Mouse (Mus musculus) liver, embryonic 16.5 days (tissue): ENCODE data around the gene Fggy. TPM values are rescaled to one million over a fixed set of nuclear protein-coding genes. Genes with fewer than 3 reads are reported as not detected.

Experiments used
- ATAC-seq: fragments of 200-750 bp; cut with Nextera tagmentation; 2 replicates; pipeline ENCODE4 v1.8.0; 2017; ENCODE audit warnings: low read depth, mild to moderate bottlenecking, moderate number of reproducible peaks, moderate library complexity
- H3K27ac ChIP-seq: fragments of 300-500 bp; sonication (generic); 2 replicates; pipeline ENCODE4 v1.5.1; 2014; ENCODE audit warnings: mild to moderate bottlenecking, low read length
- H3K27me3 ChIP-seq: fragments of 300-500 bp; sonication (generic); 2 replicates; pipeline ENCODE4 v1.6.1; 2014; ENCODE audit warnings: low read depth, low read length, mixed read lengths; ENCODE audit not compliant: control insufficient read depth, insufficient read depth
- H3K36me3 ChIP-seq: fragments of 300-500 bp; sonication (generic); 2 replicates; pipeline ENCODE4 v1.6.1; 2014; ENCODE audit warnings: mild to moderate bottlenecking; ENCODE audit not compliant: control insufficient read depth, insufficient read depth
- H3K4me1 ChIP-seq: fragments of 300-500 bp; sonication (generic); 2 replicates; pipeline ENCODE4 v1.6.1; 2014; ENCODE audit warnings: low read depth, low read length, mixed read lengths; ENCODE audit not compliant: control insufficient read depth
- H3K4me2 ChIP-seq: fragments of 300-500 bp; sonication (generic); 2 replicates; pipeline ENCODE4 v1.6.1; 2014; ENCODE audit warnings: low read depth, low read length, mixed read lengths
- H3K4me3 ChIP-seq: fragments of 300-500 bp; sonication (generic); 2 replicates; pipeline ENCODE4 v1.5.1; 2014; ENCODE audit warnings: low read depth, mild to moderate bottlenecking, low read length
- H3K9ac ChIP-seq: fragments of 300-500 bp; sonication (generic); 2 replicates; pipeline ENCODE4 v1.6.1; 2014; ENCODE audit warnings: low read depth, low read length
- H3K9me3 ChIP-seq: fragments of 300-500 bp; sonication (generic); replicated peaks from 2 replicates; pipeline ENCODE4 v1.6.1; 2016; ENCODE audit warnings: low read length; ENCODE audit not compliant: control insufficient read depth
- WGBS: fragments of 180-500 bp; shearing (Covaris S2); extraction: QIAGEN DNeasy Blood & Tissue Kit; methylation state at CpG from one replicate; pipeline ENCODE4 v1.1.7; 2014; ENCODE audit not compliant: insufficient replicate concordance; 5-methylcytosine and 5-hydroxymethylcytosine counted together
- polyA plus RNA-seq: library from polyadenylated mRNA; unstranded; fragments of >200 nt; fragmentation: Nextera tagmentation; extraction: Ambion mirVana; gene quantifications from 2 replicates; pipeline ENCODE4 v1.2.1, GENCODE M21; 2015

Fggy gene
- polyA plus RNA-seq, 1 experiment from 2014 or later: 45.3 TPM

DNA sequence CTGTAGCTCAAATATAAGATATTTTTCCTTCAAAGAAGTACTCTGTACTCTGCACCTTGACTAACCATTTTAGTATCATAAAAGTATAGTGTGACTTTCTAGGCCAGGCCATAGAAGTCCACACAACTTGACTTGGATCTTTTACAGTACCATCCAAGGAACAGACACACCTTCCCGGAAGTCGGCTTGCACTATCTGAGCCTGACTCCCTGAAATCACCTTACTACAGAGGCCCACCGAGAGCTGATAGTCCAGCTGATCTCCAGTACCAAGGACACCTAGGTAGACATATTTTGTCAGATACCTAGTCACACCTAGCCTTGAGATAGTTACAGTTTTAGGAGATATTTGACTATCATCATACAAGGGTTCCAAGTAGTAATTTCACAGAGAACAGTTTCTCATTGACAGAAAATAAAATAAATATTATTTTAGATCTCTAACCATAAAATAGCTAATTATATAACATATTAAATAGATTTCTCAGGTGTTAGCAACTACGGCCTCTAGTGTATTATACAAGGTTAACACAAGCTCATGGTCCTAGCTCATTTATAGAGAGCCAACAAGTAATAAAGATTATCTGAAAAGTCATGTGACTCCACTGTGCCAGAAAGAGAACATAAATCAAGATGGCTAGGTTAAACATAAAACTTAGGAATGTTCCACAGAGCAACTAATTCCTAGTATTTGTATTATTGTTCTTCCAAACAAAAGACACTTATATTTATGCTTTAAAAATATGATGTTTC is 15.1 kb upstream of the Fggy start:
- Histone ChIP-seq H3K4me2 (no peak overlapping the region), H3K27me3 (no peaks in the 10 kb centered on the region), H3K9me3 (no peaks in the 10 kb centered on the region), H3K9ac (no peak overlapping the region), H3K4me1 (no peaks in the 10 kb centered on the region), H3K27ac (no peak overlapping the region), H3K36me3 (no peaks in the 10 kb centered on the region), H3K4me3 (no peak overlapping the region)
- ATAC-seq: no peak
- WGBS: 65% methylated on average over 4 of the region's 4 CpGs

DNA sequence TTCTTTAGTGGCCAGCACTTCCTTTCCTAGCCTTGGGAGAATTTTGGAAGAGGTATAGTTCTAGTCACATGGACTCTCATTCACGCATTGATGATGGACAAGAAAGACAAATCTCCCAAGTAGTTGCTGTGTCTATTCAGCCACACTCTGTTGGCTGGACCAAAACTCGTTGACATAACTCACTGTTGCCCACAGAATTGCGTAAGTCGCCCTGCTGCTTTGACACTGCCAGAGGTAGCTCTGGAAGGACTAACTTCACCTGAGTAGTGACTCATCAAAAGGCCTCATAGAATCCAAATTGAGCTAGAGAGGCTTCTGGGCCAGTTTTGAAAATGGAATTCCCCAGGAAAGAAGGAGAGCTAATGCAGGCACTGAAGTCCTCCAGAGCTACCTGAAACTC is 13.8 kb upstream of the Fggy start:
- Histone ChIP-seq H3K27me3 (no peaks in the 10 kb centered on the region), H3K9ac (no peak overlapping the region), H3K4me3 (no peak overlapping the region), H3K9me3 (no peaks in the 10 kb centered on the region), H3K36me3 (no peaks in the 10 kb centered on the region), H3K4me2 (no peak overlapping the region), H3K4me1 (no peaks in the 10 kb centered on the region), H3K27ac (no peak overlapping the region)
- no peak for ATAC-seq
- 56% methylated on average over 4 of the region's 4 CpGs for whole genome bisulfite sequencing

- Histone ChIP-seq H3K9me3 (no peaks in the 10 kb centered on the region), H3K9ac (peak overlapping the region; percentile 51), H3K27ac (no peak overlapping the region), H3K27me3 (no peaks in the 10 kb centered on the region), H3K4me3 (peak overlapping the region; percentile 51), H3K4me1 (peaks cover 2% of the 10 kb centered on the region; the same call in 1 of the 2 replicates), H3K4me2 (peak overlapping the region; percentile 69), H3K36me3 (no peaks in the 10 kb centered on the region)
- WGBS: 31% methylated on average over 16 of the region's 16 CpGs
- peak; percentile 4; the same call in 1 of the 2 replicates for ATAC-seq
These were observed 509 bp upstream of the Fggy start for GRCm38 (mm10) chr4:95556663-95557332.

DNA sequence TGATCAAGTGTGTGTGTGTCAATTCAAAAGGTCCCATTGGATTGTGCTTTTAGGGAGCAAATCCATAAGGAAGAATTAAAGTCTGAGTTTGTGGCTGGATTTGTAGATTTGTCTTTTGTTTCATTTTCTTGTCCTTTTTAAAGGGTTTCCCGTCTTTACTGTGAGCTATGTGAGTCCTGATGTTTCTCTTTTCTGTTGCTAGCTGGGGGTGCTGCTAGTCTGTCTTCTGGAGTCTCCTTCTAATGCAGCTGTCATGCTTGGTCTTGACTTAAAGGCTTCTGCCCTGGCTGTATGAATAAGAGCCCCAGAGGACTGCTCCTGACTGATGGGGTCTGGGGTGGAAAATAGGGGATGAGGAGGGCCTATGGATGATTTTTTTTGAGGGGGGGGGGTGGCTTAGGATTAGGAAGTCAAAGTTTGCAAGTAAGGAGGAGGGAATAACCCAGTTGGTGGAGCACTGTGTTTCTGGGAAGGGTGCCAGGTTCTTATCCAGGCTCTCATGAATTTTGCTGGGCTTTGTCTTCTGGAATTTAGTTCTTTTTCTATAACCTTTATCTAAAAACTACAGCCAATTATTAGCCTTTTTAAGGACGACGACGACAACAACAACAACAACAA is 1.1 kb downstream of the Fggy start:
- H3K4me3 ChIP-seq: no peak overlapping the region
- H3K9ac ChIP-seq: no peak overlapping the region
- peaks cover 2% of the 10 kb centered on the region; the same call in 1 of the 2 replicates for H3K4me1 ChIP-seq
- 71% methylated on average over 4 of the region's 4 CpGs for WGBS
- no peaks in the 10 kb centered on the region for H3K36me3 ChIP-seq
- no peak for ATAC-seq
- no peak overlapping the region for H3K27ac ChIP-seq
- no peaks in the 10 kb centered on the region for H3K27me3 ChIP-seq
- no peak overlapping the region for H3K4me2 ChIP-seq
- no peaks in the 10 kb centered on the region for H3K9me3 ChIP-seq

DNA sequence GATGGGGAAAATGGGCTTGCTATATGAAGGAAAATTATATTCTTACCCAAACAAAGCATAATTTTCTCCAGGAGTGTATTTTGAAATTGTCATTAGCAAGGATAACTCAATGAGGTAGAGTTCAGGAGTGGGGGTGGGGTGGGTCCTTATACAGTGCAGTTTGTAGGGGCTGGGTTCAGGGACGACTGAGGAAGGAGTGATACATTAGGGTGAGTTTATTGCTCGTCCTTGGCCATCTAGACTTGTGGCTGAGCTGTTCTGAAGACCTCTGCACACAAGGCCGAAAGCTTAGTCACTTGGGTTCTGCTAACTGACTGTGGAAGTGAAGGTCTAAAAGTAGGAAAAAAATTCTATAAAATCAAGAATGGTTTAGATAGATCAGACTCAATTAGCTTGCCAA is 14.3 kb downstream of the Fggy start:
- 44% methylated on average over 3 of the region's 3 CpGs for WGBS

DNA sequence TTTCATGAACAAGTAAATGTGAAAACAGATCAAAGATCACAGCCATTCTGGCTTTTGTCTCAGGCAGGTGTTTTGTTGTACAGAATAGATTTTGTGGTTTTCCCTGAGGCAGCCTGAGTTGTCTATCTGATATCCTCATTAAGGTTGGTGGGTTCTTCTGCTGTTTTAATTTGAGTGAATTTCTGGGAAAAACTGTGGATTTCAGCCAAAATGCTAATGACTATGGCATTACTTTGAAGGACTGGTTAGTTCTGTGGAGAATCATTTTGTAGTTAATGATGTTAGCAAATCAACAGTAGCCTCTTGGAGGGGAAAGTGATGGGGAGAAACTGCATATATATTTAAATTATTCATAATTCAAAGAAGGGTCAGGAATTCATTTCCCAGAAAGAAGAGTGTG is 16.4 kb downstream of the Fggy start:
- ATAC-seq: no peak
- Histone ChIP-seq H3K36me3 (no peaks in the 10 kb centered on the region), H3K4me3 (no peak overlapping the region), H3K9me3 (no peaks in the 10 kb centered on the region), H3K4me1 (no peaks in the 10 kb centered on the region), H3K27ac (no peak overlapping the region), H3K4me2 (no peak overlapping the region), H3K27me3 (no peaks in the 10 kb centered on the region), H3K9ac (no peak overlapping the region)

More for the DNA sequence above, 14.3 kb downstream of the Fggy start:
- H3K4me1 ChIP-seq: no peaks in the 10 kb centered on the region
- H3K9me3 ChIP-seq: no peaks in the 10 kb centered on the region
- H3K36me3 ChIP-seq: no peaks in the 10 kb centered on the region
- no peak overlapping the region for H3K4me2 ChIP-seq
- no peaks in the 10 kb centered on the region for H3K27me3 ChIP-seq
- no peak overlapping the region for H3K27ac ChIP-seq
- H3K4me3 ChIP-seq: no peak overlapping the region
- no peak for ATAC-seq
- H3K9ac ChIP-seq: no peak overlapping the region

- 66% methylated on average over 3 of the region's 3 CpGs for WGBS
- no peaks in the 10 kb centered on the region for H3K4me1 ChIP-seq
These were observed 18.2 kb downstream of the Fggy start for GRCm38 (mm10) chr4:95575411-95575911.

DNA sequence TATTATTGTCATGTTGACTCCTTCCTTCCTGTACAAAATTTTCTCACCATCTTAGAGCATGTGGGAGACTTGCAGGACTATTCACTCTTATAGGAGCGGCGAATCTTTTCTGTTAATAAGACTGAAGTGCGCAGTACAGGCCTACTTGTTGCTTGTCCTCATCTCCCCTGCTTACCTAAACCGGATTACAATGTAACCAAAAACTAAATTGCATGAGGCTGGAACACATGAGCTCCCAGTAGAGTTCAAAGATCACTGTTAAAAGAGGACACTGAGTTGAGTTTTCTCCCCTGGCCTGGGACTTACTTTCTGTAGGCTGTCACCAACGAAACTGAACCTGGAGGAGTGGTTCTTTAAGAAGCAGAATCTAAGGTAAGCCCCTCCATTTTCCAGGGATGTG is 21.9 kb downstream of the Fggy start:
- no peak overlapping the region for H3K9ac ChIP-seq
- no peak overlapping the region for H3K27ac ChIP-seq
- H3K4me2 ChIP-seq: 0 out of 2 replicates have a peak overlapping the region, but pooled peaks have one; percentile 29
- peak; percentile 79 for ATAC-seq
- no peaks in the 10 kb centered on the region for H3K9me3 ChIP-seq
- H3K4me3 ChIP-seq: peak overlapping the region; percentile 42
- H3K4me1 ChIP-seq: no peaks in the 10 kb centered on the region
- H3K36me3 ChIP-seq: no peaks in the 10 kb centered on the region
- 58% methylated on average over 5 of the region's 5 CpGs for WGBS
- H3K27me3 ChIP-seq: no peaks in the 10 kb centered on the region

More at GRCm38 (mm10) chr4:95575411-95575911, 18.2 kb downstream of the Fggy start:
- Histone ChIP-seq H3K27ac (no peak overlapping the region), H3K36me3 (no peaks in the 10 kb centered on the region), H3K27me3 (no peaks in the 10 kb centered on the region), H3K4me2 (no peak overlapping the region), H3K9me3 (no peaks in the 10 kb centered on the region), H3K4me3 (no peak overlapping the region), H3K9ac (no peak overlapping the region)
- ATAC-seq: no peak
